Mouse (Mus musculus): ENCODE data around the gene Top1. TPM values are rescaled to one million over a fixed set of nuclear protein-coding genes. Genes with fewer than 3 reads are reported as not detected.
"Not testable (repeated sequence)": the region's sequence is repeated elsewhere in the genome, so short reads cannot be mapped to it uniquely, and the experiment has no call there.

Gene Top1
- polyA plus RNA-seq, 1 experiment = 18.0 TPM

DNA sequence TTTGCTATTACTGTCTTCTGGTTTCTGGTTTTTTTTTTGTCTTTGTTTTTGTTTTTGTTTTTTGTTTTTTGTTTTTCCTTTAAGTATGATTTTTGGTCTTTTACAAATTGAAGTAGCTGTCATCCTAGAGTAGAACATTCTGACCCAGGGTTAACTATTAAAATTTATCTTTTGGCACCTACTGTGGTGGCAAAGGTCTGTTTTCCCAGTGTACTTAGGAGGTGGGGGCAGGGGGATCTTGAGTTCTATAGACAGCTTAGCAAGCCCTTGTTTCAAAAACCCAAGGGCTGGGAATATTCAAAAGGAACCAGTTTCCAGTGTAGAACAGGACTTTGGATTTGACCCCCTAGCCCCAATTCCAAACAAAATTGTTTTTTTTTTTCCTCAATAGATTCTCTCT lies 18.7 kb downstream of the Top1 start:
- H3K27ac ChIP-seq (ENCODE audit: insufficient read depth, low read depth, low read length) = no peak overlapping the region
- TF ChIP-seq POLR2A (IDR thresholded peaks at IDR 0.05; ENCODE audit: low read depth, low read length) (no peak), CTCF (IDR thresholded peaks at IDR 0.05; ENCODE audit: extremely low read depth, insufficient read length, insufficient replicate concordance, low read depth, low read length) (no peak)
- H3K4me3 ChIP-seq (ENCODE audit: low read depth, low read length) = no peak overlapping the region
- no peaks in the 10 kb centered on the region for H3K27me3 ChIP-seq (ENCODE audit: control insufficient read depth, insufficient read depth, low read length)
- H3K4me1 ChIP-seq (ENCODE audit: control insufficient read depth, insufficient read depth, insufficient read length, low read length) = no peaks in the 10 kb centered on the region
- peaks cover 13% of the 10 kb centered on the region for H3K36me3 ChIP-seq (ENCODE audit: control insufficient read depth, insufficient read depth, low read length)

DNA sequence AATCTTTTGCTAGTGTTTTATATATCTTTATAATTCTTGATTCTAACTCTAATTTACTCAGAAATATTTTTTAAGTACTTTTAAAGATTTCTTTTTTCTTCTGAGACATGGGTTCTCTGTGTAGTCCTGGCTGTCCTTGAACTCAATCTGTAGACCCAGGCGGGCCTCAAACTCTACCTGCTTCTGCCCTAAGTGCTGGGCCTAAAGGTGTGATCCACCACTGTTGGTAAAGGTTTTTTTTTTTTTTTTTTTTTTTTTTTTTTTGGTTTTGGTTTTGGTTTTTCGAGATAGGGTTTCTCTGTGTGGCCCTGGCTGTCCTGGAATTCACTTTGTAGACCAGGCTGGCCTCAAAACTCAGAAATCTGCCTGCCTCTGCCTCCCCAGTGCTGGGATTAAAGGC lies 19.3 kb downstream of the Top1 start:
- H3K4me1 ChIP-seq (ENCODE audit: control insufficient read depth, insufficient read depth, insufficient read length, low read length); H3K27ac ChIP-seq (ENCODE audit: insufficient read depth, low read depth, low read length); H3K27me3 ChIP-seq (ENCODE audit: control insufficient read depth, insufficient read depth, low read length); H3K4me3 ChIP-seq (ENCODE audit: low read depth, low read length): not testable (repeated sequence)
- WGBS = 80% methylated on average over 2 of the region's 2 CpGs
- peaks cover 11% of the 10 kb centered on the region for H3K36me3 ChIP-seq (ENCODE audit: control insufficient read depth, insufficient read depth, low read length)

DNA sequence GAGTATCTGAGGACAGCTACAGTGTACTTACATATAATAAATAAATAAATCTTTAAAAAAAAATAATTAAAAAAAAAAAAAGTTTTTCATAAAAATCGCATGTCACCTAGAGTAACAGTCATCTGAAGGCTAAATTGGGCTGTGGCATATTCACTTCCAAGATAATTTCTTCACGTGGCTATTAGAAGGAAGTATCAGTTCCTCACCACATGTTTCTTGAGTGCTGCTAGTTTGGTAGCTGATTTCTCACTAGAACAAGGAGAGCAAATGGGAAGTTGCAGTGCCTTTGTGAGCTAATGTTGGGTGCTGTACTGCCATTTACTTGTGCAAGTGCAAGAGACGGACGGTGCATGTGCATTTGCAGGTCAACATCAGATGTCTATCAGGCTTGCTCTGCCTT lies 21.6 kb downstream of the Top1 start:
- WGBS = 75% methylated on average over 4 of the region's 4 CpGs

DNA sequence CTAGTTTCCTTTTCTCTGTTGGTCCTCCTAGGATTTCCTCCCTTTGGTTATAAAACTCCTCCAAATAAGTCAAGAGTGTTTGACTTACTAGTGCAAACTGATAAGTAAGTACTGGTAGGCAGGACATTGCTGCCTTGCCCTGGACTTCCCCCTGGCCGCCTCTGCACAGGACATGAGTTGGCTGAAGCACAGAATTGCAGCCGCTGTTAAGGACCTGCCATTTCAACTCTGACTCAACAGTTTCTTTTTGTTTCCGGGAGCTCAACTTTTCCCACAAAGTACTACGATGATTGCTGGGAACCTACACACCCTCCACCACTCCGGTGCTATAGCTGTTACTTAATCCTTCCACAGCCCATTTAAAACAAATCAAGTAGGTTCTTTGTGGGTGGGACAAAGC lies 54.6 kb downstream of the Top1 start:
- peaks cover 39% of the 10 kb centered on the region for H3K36me3 ChIP-seq (ENCODE audit: control insufficient read depth, insufficient read depth, low read length)
- no peaks in the 10 kb centered on the region for H3K4me1 ChIP-seq (ENCODE audit: control insufficient read depth, insufficient read depth, insufficient read length, low read length)
- no peak for TF ChIP-seq POLR2A (IDR thresholded peaks at IDR 0.05; ENCODE audit: low read depth, low read length)
- TF ChIP-seq CTCF (IDR thresholded peaks at IDR 0.05; ENCODE audit: extremely low read depth, insufficient read length, insufficient replicate concordance, low read depth, low read length) = no peak
- H3K27ac ChIP-seq (ENCODE audit: insufficient read depth, low read depth, low read length) = no peak overlapping the region
- WGBS = 31% methylated on average over 5 of the region's 5 CpGs
- no peaks in the 10 kb centered on the region for H3K27me3 ChIP-seq (ENCODE audit: control insufficient read depth, insufficient read depth, low read length)
- no peak overlapping the region for H3K4me3 ChIP-seq (ENCODE audit: low read depth, low read length)

More for the DNA sequence above, 21.6 kb downstream of the Top1 start:
- Histone ChIP-seq H3K4me3 (ENCODE audit: low read depth, low read length) (no peak overlapping the region), H3K36me3 (ENCODE audit: control insufficient read depth, insufficient read depth, low read length) (peaks cover 9% of the 10 kb centered on the region), H3K4me1 (ENCODE audit: control insufficient read depth, insufficient read depth, insufficient read length, low read length) (no peaks in the 10 kb centered on the region), H3K27me3 (ENCODE audit: control insufficient read depth, insufficient read depth, low read length) (no peaks in the 10 kb centered on the region), H3K27ac (ENCODE audit: insufficient read depth, low read depth, low read length) (no peak overlapping the region)
- TF ChIP-seq POLR2A (IDR thresholded peaks at IDR 0.05; ENCODE audit: low read depth, low read length) = no peak

DNA sequence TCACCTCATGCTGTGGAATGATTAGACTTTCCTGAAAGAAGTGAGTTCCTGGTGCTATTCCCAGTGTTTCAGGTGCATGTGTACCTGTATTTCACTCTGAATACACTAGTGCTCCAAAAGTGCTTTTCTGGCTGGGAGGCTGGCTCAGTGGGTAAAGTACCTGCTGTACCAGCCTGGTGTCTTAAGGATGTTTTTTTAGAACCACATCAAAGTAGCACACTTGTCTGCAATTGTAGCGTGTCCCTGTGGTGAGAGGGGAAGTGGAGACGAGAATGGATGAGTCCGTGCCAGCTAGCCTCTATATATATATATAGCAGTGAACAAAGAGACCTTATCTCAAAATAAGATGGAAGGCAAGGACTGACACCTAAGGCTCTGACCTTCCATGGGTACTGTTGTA lies 55.9 kb downstream of the Top1 start:
- H3K36me3 ChIP-seq (ENCODE audit: control insufficient read depth, insufficient read depth, low read length) = peaks cover 41% of the 10 kb centered on the region
- H3K4me3 ChIP-seq (ENCODE audit: low read depth, low read length) = no peak overlapping the region
- TF ChIP-seq POLR2A (IDR thresholded peaks at IDR 0.05; ENCODE audit: low read depth, low read length) = no peak
- TF ChIP-seq CTCF (IDR thresholded peaks at IDR 0.05; ENCODE audit: extremely low read depth, insufficient read length, insufficient replicate concordance, low read depth, low read length) = no peak
- H3K4me1 ChIP-seq (ENCODE audit: control insufficient read depth, insufficient read depth, insufficient read length, low read length) = no peaks in the 10 kb centered on the region
- no peak overlapping the region for H3K27ac ChIP-seq (ENCODE audit: insufficient read depth, low read depth, low read length)
- H3K27me3 ChIP-seq (ENCODE audit: control insufficient read depth, insufficient read depth, low read length) = no peaks in the 10 kb centered on the region
- 84% methylated on average over 3 of the region's 3 CpGs for WGBS

DNA sequence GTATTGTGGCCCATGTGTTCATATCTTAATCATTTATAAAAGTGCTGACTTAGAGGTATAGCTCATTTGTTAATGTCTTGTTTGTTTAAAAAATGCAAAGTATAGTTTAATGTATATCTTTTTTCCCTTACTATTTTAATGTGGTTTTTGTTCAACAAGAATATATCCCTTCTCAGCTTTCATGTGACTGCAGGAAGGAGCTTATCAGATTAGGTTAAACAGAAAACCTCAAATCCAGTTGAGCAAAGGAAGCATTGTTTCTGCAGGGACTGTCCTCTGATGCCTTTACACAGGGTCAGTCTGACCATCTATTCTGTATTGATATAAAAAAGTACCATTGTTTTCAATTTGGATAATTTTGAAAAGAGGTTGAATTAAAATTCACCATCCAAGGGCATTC lies 57.1 kb downstream of the Top1 start:
- Histone ChIP-seq H3K4me3 (ENCODE audit: low read depth, low read length) (no peak overlapping the region), H3K27ac (ENCODE audit: insufficient read depth, low read depth, low read length) (no peak overlapping the region), H3K4me1 (ENCODE audit: control insufficient read depth, insufficient read depth, insufficient read length, low read length) (no peaks in the 10 kb centered on the region), H3K27me3 (ENCODE audit: control insufficient read depth, insufficient read depth, low read length) (no peaks in the 10 kb centered on the region), H3K36me3 (ENCODE audit: control insufficient read depth, insufficient read depth, low read length) (peaks cover 42% of the 10 kb centered on the region)
- TF ChIP-seq CTCF (IDR thresholded peaks at IDR 0.05; ENCODE audit: extremely low read depth, insufficient read length, insufficient replicate concordance, low read depth, low read length) = no peak
- no peak for TF ChIP-seq POLR2A (IDR thresholded peaks at IDR 0.05; ENCODE audit: low read depth, low read length)

DNA sequence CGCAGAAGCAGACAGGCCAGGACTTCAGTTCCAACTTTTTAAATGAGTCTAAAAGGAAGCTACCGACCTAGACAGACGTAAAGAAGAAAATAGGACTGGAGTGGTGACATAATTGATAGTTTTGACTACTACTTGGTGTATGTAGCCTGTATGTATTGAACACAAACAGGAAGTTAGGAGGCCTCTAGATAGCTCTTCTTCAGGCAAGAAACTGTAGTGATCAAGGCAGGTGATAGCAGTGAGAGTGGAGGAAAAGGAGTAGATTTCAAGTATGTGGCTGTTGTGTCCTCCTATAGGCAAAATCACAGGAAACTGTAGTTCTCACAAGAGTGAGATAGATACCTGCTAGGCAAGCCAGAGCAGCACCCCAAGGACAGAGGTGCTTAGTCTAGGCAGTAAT lies 62.0 kb downstream of the Top1 start:
- TF ChIP-seq CTCF (IDR thresholded peaks at IDR 0.05; ENCODE audit: extremely low read depth, insufficient read length, insufficient replicate concordance, low read depth, low read length) = no peak
- Histone ChIP-seq H3K4me1 (ENCODE audit: control insufficient read depth, insufficient read depth, insufficient read length, low read length) (no peaks in the 10 kb centered on the region), H3K36me3 (ENCODE audit: control insufficient read depth, insufficient read depth, low read length) (peaks cover 49% of the 10 kb centered on the region), H3K27me3 (ENCODE audit: control insufficient read depth, insufficient read depth, low read length) (no peaks in the 10 kb centered on the region), H3K27ac (ENCODE audit: insufficient read depth, low read depth, low read length) (no peak overlapping the region), H3K4me3 (ENCODE audit: low read depth, low read length) (no peak overlapping the region)
- WGBS = 94% methylated on average over 3 of the region's 3 CpGs

DNA sequence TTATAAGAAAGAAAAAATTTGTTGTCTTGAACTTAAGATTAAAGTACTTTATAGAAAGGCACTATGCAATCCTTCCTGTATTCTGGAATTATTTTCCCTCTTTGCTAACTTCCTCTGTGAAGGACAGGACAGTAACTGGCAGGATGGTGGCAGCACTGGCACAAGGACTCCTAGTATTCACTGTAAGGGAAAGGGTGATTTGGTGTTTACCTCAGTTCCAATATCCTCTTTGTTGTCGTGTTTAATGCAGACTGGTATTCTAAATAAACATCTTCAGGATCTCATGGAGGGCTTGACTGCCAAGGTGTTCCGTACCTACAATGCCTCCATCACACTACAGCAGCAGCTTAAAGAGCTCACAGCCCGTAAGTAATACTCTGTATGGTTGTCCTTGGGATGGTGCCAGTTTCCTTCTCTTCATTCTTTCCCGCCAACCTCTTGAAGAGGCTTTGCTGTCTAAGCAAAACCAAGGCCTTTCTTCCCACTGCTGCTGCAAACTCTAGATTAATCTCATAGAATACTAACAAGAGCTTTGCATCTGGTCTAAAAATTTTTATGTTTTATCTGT lies 69.9 kb downstream of the Top1 start:
- WGBS = 77% methylated on average over 4 of the region's 4 CpGs
- Histone ChIP-seq H3K27me3 (ENCODE audit: control insufficient read depth, insufficient read depth, low read length) (no peaks in the 10 kb centered on the region), H3K36me3 (ENCODE audit: control insufficient read depth, insufficient read depth, low read length) (peaks cover 71% of the 10 kb centered on the region), H3K4me3 (ENCODE audit: low read depth, low read length) (no peak overlapping the region), H3K27ac (ENCODE audit: insufficient read depth, low read depth, low read length) (no peak overlapping the region), H3K4me1 (ENCODE audit: control insufficient read depth, insufficient read depth, insufficient read length, low read length) (no peaks in the 10 kb centered on the region)
- TF ChIP-seq CTCF (IDR thresholded peaks at IDR 0.05; ENCODE audit: extremely low read depth, insufficient read length, insufficient replicate concordance, low read depth, low read length) (no peak), POLR2A (IDR thresholded peaks at IDR 0.05; ENCODE audit: low read depth, low read length) (no peak)
